Mouse (Mus musculus) adrenal gland, postnatal 10 days (tissue): Measurements from ENCODE around the gene Hcar2. TPM values are rescaled to one million over a fixed set of nuclear protein-coding genes. Genes with fewer than 3 reads are reported as not detected.

Experiments
- DNase-seq: peaks from one replicate; pipeline ENCODE4 v3.0.0; 2021; ENCODE audit warnings: mixed read lengths
- total RNA-seq, 2 experiments: library from RNA; stranded (reverse); gene quantifications; 2 replicates each; pipeline ENCODE4 v1.2.3; 2021

Gene Hcar2
- total RNA-seq, 2 experiments from 2014 or later = 1.4 to 2.3 TPM

- DNase-seq = no peak
These were observed 2.6 kb downstream of the Hcar2 start for GRCm38 (mm10) chr5:123862374-123863350.

GRCm38 (mm10) chr5:123858798-123859197 is 6.5 kb downstream of the Hcar2 start:
- no peak for DNase-seq

- no peak for DNase-seq
These were observed 10.8 kb downstream of the Hcar2 start for GRCm38 (mm10) chr5:123854511-123854910.

DNA sequence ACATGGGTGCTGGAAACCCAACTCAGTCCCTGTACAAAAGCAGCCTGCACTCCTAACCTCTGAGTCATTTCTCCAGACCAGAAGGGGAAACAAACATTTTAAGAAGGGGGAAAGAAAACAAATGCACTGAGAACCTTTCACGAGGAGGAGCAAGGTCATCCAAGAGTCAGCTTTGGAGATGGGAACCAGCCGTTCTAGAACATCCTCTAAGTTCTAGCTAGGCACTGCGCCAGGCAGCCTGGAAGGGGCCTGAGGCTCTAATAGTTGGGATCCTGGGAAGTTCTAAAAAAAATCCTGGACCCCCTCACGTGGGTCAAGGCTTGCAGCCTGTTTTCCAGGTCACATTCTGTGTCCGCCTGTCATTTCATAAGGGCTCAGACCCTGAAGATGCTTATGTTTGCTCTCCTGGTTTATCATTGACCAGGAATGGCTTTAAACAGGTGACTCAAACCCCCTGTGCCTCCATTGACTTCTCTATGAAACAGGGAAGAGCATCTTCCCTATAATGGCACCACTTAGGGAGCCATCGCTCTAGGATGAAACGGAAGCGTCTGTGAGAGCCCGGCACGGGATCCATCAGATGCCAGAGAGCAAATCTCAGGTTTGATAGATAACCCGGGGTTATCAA is 11.3 kb downstream of the Hcar2 start:
- no peak for DNase-seq

DNA sequence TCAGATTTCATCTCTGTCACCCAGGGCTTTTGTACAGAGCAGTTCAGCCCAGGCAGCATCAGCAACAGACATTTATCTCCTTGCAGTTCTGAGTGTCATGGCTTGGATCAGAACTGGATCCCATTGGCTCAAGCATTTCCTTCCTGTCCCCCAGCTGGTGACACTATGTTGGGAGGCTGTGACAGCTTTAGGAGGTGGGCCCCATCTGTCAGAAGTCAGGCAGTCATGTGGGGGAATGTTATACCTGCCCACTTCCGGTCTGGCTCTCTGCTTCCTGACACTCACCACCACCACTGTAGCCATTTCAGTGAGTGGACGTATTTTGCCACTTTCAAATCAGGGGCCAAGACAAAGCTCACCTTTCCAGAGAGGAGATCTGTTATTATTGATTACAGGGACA is 13.9 kb downstream of the Hcar2 start:
- no peak for DNase-seq

GRCm38 (mm10) chr5:123844316-123844715 is 21.0 kb downstream of the Hcar2 start:
- no peak for DNase-seq

DNA sequence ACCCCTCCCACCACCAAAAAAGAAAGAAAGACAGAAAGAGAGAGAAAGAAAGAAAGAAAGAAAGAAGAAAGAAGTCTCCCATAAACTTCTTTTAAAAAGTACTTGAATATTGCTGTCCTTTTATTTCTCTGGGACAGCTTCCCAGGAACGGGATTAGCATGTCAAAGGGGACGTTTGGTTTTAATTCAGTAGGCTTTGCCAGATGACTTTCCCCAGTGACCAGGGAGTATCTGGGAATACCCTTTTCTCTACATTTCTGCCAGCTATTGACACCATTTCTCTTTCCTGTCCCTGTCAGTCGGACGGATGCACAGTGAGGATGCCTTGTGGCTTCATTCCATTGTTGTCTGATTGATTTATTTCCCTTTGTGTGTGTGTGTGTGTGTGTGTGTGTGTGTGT is 21.5 kb downstream of the Hcar2 start:
- DNase-seq = peak; percentile 32

- DNase-seq = no peak
These were observed 22.4 kb downstream of the Hcar2 start for GRCm38 (mm10) chr5:123842935-123843282.

- no peak for DNase-seq
These were observed 22.9 kb downstream of the Hcar2 start for GRCm38 (mm10) chr5:123842221-123842934.

- DNase-seq = no peak
These were observed 27.9 kb downstream of the Hcar2 start for GRCm38 (mm10) chr5:123837371-123837770.

DNA sequence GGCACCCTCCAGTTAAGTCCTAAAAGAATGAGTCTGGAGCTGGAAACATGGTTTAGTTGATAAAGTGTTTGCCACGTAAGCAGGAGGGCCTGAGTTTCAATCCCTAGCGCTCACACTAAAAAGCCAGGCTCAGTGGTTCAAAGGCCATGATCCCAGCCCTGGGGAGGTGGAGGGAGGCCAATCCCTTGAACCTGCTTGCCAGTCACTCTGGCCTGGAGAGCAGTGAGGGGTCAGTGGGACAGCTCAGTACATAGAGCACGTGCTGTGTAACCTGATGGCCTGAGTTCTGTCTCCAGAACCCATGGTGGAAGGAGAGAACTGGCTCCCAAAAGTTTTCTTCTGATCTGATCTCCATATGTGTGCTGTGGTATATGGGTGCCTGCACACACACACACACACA is 30.5 kb downstream of the Hcar2 start:
- DNase-seq = peak; percentile 60

DNA sequence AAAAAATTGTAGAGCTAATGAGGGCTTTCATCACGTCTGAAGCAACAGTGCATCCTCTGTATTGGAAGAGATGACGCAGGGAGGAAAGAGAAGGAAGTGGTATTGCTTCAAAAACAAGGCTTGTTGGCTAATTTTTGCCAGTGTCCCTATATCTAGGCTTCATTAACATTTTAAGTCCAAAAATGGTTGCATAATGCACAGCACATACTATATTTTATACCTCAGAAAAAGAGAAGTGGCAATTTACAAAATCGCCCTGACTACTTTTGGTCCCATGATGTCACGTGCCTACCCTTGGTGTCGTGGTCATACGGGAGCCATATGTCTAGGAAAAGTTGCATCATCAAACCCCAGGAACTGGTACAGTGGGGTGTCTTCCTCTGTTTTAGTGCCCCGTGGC is 33.0 kb downstream of the Hcar2 start:
- DNase-seq = no peak

GRCm38 (mm10) chr5:123827659-123828091 is 37.6 kb downstream of the Hcar2 start:
- DNase-seq = peak; percentile 51

DNA sequence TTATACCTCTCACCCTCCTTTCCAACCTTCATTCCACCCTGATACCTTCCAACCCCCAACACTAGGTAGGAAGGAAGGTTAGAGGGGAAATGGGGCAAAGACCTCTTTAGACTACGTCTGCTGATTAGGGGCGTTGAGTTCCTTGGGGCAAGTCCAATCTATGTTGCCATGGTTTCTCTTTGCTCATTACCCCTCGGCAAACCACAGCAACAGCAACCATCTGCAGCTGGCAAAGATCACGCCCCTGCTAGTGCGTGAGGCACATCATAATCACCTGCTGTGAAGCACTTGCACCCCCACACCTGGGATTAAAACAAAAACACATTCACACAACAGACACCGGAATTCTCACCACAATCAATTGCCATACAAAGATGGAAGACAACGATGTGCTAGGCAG is 42.6 kb downstream of the Hcar2 start:
- DNase-seq = no peak

DNA sequence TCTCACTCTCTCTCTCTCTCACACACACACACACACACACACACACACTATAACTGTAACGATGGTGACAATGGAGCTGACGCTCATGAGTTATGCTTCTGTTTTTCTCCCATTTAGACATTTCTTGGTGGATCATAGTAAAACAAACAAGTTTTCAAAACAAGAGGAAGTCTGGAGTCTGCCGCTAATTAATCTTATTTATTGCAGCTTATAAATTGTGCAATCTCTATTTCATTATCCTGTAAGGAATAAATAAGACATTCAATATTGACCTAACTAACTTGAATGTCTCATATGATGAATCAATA is 44.1 kb downstream of the Hcar2 start:
- no peak for DNase-seq

- no peak for DNase-seq
These were observed 44.6 kb downstream of the Hcar2 start for GRCm38 (mm10) chr5:123820501-123821263.

GRCm38 (mm10) chr5:123818941-123819577 is 46.2 kb downstream of the Hcar2 start:
- DNase-seq = no peak

- DNase-seq = no peak
These were observed 48.4 kb downstream of the Hcar2 start for GRCm38 (mm10) chr5:123816891-123817290.
